Mouse (Mus musculus): ENCODE data around the gene Foxred1.
A peak's percentile ranks its signal among the peaks of the same experiment; 100 is the strongest.

Foxred1 gene

GRCm38 (mm10) chr9:35192983-35193542, 17.8 kb downstream of the Foxred1 start:
- no peak for DNase-seq (ENCODE audit: low read depth, low spot score)

GRCm38 (mm10) chr9:35188700-35189099, 22.2 kb downstream of the Foxred1 start:
- no peak for DNase-seq (ENCODE audit: low read depth, low spot score)

GRCm38 (mm10) chr9:35187351-35187903, 23.4 kb downstream of the Foxred1 start:
- no peak for DNase-seq (ENCODE audit: low read depth, low spot score)

- DNase-seq (ENCODE audit: low read depth, low spot score): no peak
Measured at GRCm38 (mm10) chr9:35186430-35186829, 24.4 kb downstream of the Foxred1 start.

GRCm38 (mm10) chr9:35183359-35183758, 27.5 kb downstream of the Foxred1 start:
- DNase-seq (ENCODE audit: low read depth, low spot score): no peak

GRCm38 (mm10) chr9:35182832-35183231, 28.0 kb downstream of the Foxred1 start:
- no peak for DNase-seq (ENCODE audit: low read depth, low spot score)

- DNase-seq (ENCODE audit: low read depth, low spot score): no peak
Measured at GRCm38 (mm10) chr9:35176124-35176659, 34.7 kb downstream of the Foxred1 start.

GRCm38 (mm10) chr9:35175251-35176123, 35.4 kb downstream of the Foxred1 start, which contains the start of gene Dcps:
TSS of gene Dcps (minus strand) at chr9:35176061.
- peak; percentile 77 for DNase-seq (ENCODE audit: low read depth, low spot score)

- DNase-seq (ENCODE audit: low read depth, low spot score): no peak
Measured at GRCm38 (mm10) chr9:35173331-35173730, 37.5 kb downstream of the Foxred1 start.

GRCm38 (mm10) chr9:35170071-35170470, 40.8 kb downstream of the Foxred1 start:
- DNase-seq (ENCODE audit: low read depth, low spot score): no peak

GRCm38 (mm10) chr9:35166798-35167635, 43.8 kb downstream of the Foxred1 start:
- DNase-seq (ENCODE audit: low read depth, low spot score): no peak

GRCm38 (mm10) chr9:35166144-35166797, 44.6 kb downstream of the Foxred1 start:
- DNase-seq (ENCODE audit: low read depth, low spot score): peak; percentile 37

- no peak for DNase-seq (ENCODE audit: low read depth, low spot score)
Measured at GRCm38 (mm10) chr9:35164142-35164874, 46.5 kb downstream of the Foxred1 start.

GRCm38 (mm10) chr9:35163011-35163690, 47.7 kb downstream of the Foxred1 start:
- DNase-seq (ENCODE audit: low read depth, low spot score): no peak

GRCm38 (mm10) chr9:35161721-35162120, 49.1 kb downstream of the Foxred1 start:
- DNase-seq (ENCODE audit: low read depth, low spot score): no peak

- DNase-seq (ENCODE audit: low read depth, low spot score): no peak
Measured at GRCm38 (mm10) chr9:35160662-35161061, 50.2 kb downstream of the Foxred1 start.

GRCm38 (mm10) chr9:35158477-35158876, 52.4 kb downstream of the Foxred1 start:
- no peak for DNase-seq (ENCODE audit: low read depth, low spot score)

- no peak for DNase-seq (ENCODE audit: low read depth, low spot score)
Measured at GRCm38 (mm10) chr9:35156862-35157261, 54.0 kb downstream of the Foxred1 start.

- DNase-seq (ENCODE audit: low read depth, low spot score): no peak
Measured at GRCm38 (mm10) chr9:35156002-35156710, 54.7 kb downstream of the Foxred1 start.

Data from embryo, embryonic 11.5 days (tissue).